Mouse (Mus musculus) CD4-positive, CD25-positive, alpha-beta regulatory T cell, adult 4 months (primary cell): Measurements from ENCODE around the gene Gm7714. TPM values are rescaled to one million over a fixed set of nuclear protein-coding genes. Genes with fewer than 3 reads are reported as not detected.
"Not testable (repeated sequence)": the region's sequence is repeated elsewhere in the genome, so short reads cannot be mapped to it uniquely, and the experiment has no call there.

ENCODE experiments used
- ATAC-seq: one replicate; pipeline ENCODE4 v1.8.0; 2017
- polyA plus RNA-seq, 2 experiments: library from polyadenylated mRNA; unstranded; fragments of 100-300 nt; shearing (Covaris generic); gene quantifications; one replicate each; pipeline ENCODE4 v1.2.1; 2017

The Gm7714 gene
- polyA plus RNA-seq: not detected

DNA sequence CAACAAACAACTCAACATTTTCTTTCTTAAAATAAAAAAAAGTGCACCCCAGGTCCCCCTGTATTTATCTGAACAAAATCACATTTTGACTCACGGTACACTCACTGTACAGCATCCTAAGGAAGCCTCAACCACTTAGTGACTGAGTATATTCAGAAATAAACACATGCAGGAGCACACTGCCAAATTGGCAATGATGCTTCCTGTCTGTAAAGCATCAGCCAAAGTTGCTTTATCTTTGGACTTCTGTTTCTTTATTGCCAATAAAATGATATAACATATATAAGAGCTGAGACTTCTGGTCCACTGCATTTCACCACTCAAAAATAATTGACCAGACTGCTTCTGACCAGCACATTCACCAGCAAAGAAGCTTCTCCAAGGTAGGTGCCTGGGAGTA, at the start of gene Gm7714:
TSS of gene Gm7714 (plus strand) at position 301 of the 400 bp plus-strand sequence.
- no peak for ATAC-seq

DNA sequence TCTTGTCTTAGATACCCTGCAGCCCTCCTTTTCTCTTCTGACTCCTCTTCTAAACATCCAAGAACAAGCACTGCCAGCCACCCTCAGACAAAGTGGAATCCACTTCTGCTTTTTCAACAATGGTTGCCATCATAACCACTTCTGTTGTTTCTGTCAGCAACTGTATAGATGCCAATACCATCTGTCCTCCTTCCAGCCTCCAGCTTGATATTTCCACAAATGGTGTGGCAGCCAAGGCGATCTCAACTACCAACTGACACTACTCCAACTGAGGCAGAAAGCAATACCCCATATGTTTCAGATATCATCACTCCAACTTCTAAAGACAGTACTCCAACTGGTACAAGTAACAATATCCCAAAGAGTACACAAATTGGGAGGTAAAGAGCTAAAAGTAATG, 12.2 kb upstream of the Gm7714 start:
- ATAC-seq: no peak

DNA sequence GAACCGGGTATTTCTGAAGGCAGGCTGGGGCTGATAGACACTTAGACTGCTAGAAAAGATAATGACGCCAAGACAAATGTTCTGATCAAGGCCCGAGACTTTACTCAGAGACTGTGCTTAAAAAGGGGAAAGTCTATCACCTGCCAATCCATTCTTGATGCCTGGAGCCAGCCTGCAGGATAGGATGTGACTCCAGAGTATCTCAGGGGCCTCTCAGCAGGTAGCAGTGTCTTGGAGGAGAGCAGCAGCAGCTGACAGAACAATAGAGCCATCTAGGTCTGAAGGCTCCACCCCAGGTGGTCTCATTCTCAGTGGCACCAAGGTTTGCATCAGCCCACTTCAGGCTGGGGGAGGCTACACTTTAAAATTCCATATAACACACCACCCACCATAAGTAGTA, 42.6 kb downstream of the Gm7714 start:
- not testable (repeated sequence) for ATAC-seq

DNA sequence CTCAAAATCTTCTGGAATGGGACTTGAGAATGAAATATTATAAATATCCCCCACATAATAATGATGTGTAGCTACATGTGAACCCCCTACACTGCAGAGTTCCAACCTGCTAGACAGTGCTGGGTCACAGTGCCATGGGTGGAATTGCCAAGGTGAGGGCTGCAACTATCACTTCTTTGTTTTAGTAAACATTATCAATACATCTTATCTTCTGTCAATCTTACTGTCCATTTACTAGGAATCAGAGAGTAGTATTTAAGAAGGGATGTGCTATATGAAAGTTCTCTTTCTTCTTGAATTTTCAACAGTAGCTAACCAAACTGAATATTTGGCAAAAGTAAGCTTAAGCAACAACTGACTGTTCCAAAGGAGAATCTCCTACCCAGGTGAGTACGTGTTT, 48.3 kb downstream of the Gm7714 start, which contains the start of gene Prol1:
TSS of gene Prol1 (plus strand) at position 301 of the 400 bp plus-strand sequence.
- no peak for ATAC-seq

Other genes with a start within 250 kb of the Gm7714 start
- not detected for gene Smr2, start 182.4 kb upstream of the Gm7714 start, polyA plus RNA-seq
- not detected for gene Gm11116, start 157.4 kb upstream of the Gm7714 start, polyA plus RNA-seq
- not detected for gene Gm11115, start 114.8 kb upstream of the Gm7714 start, polyA plus RNA-seq
- gene Prol1, start 48.4 kb downstream of the Gm7714 start, polyA plus RNA-seq: not detected
- not detected for gene Amtn, start 107.2 kb downstream of the Gm7714 start, polyA plus RNA-seq
- under 1 TPM in 1 of 2 experiments, not detected in 1; 0.17 TPM for gene Ambn, start 187.1 kb downstream of the Gm7714 start, polyA plus RNA-seq
- not detected for gene Enam, start 219.1 kb downstream of the Gm7714 start, polyA plus RNA-seq